Mouse (Mus musculus): Measurements from ENCODE around the gene Lima1.
"Not testable (repeated sequence)": the region's sequence is repeated elsewhere in the genome, so short reads cannot be mapped to it uniquely, and the experiment has no call there.

Gene Lima1

GRCm38 (mm10) chr15:99875334-99875869 is at the start of gene Lima1:
Gene Lima1 (minus strand): TSS chr15:99875456.
- peak; percentile 59 to 75 for DNase-seq (ENCODE audit: low spot score in 2 of 2)

- DNase-seq (ENCODE audit: low spot score in 2 of 2): no peak
Observed at GRCm38 (mm10) chr15:99919601-99920158, 44.4 kb upstream of the Lima1 start.

GRCm38 (mm10) chr15:99917264-99917663 is 42.0 kb upstream of the Lima1 start:
- no peak for DNase-seq (ENCODE audit: low spot score in 2 of 2)

- no peak for DNase-seq (ENCODE audit: low spot score in 2 of 2)
Observed at GRCm38 (mm10) chr15:99914613-99915012, 39.4 kb upstream of the Lima1 start.

- no peak for DNase-seq (ENCODE audit: low spot score in 2 of 2)
Observed at GRCm38 (mm10) chr15:99911785-99912184, 36.5 kb upstream of the Lima1 start.

GRCm38 (mm10) chr15:99909339-99909996 is 34.2 kb upstream of the Lima1 start:
- DNase-seq (ENCODE audit: low spot score in 2 of 2): peak in 1 of 2 experiments; percentile 9

- DNase-seq (ENCODE audit: low spot score in 2 of 2): no peak
Observed at GRCm38 (mm10) chr15:99907514-99907913, 32.3 kb upstream of the Lima1 start.

GRCm38 (mm10) chr15:99907041-99907440 is 31.8 kb upstream of the Lima1 start:
- no peak for DNase-seq (ENCODE audit: low spot score in 2 of 2)

- no peak for DNase-seq (ENCODE audit: low spot score in 2 of 2)
Observed at GRCm38 (mm10) chr15:99904841-99905240, 29.6 kb upstream of the Lima1 start.

- DNase-seq (ENCODE audit: low spot score in 2 of 2): peak; percentile 16 to 46
Observed at GRCm38 (mm10) chr15:99904333-99904732, 29.1 kb upstream of the Lima1 start.

GRCm38 (mm10) chr15:99903227-99903626 is 28.0 kb upstream of the Lima1 start:
- no peak for DNase-seq (ENCODE audit: low spot score in 2 of 2)

GRCm38 (mm10) chr15:99902786-99903185 is 27.5 kb upstream of the Lima1 start:
- no peak for DNase-seq (ENCODE audit: low spot score in 2 of 2)

GRCm38 (mm10) chr15:99896621-99897020 is 21.4 kb upstream of the Lima1 start:
- DNase-seq (ENCODE audit: low spot score in 2 of 2): no peak

- DNase-seq (ENCODE audit: low spot score in 2 of 2): no peak
Observed at GRCm38 (mm10) chr15:99891355-99891754, 16.1 kb upstream of the Lima1 start.

GRCm38 (mm10) chr15:99890412-99891236 is 15.4 kb upstream of the Lima1 start:
- no peak for DNase-seq (ENCODE audit: low spot score in 2 of 2)

GRCm38 (mm10) chr15:99889275-99889874 is 14.1 kb upstream of the Lima1 start:
- DNase-seq (ENCODE audit: low spot score in 2 of 2): no peak

GRCm38 (mm10) chr15:99887130-99887529 is 11.9 kb upstream of the Lima1 start:
- DNase-seq (ENCODE audit: low spot score in 2 of 2): not testable (repeated sequence)

GRCm38 (mm10) chr15:99884038-99884437 is 8.8 kb upstream of the Lima1 start:
- DNase-seq (ENCODE audit: low spot score in 2 of 2): no peak

- no peak for DNase-seq (ENCODE audit: low spot score in 2 of 2)
Observed at GRCm38 (mm10) chr15:99878541-99878940, 3.3 kb upstream of the Lima1 start.

- no peak for DNase-seq (ENCODE audit: low spot score in 2 of 2)
Observed at GRCm38 (mm10) chr15:99874612-99875333, 483 bp downstream of the Lima1 start.

- DNase-seq (ENCODE audit: low spot score in 2 of 2): no peak
Observed at GRCm38 (mm10) chr15:99872543-99872942, 2.7 kb downstream of the Lima1 start.

All from frontal cortex, postnatal 10 days (tissue).